Mouse (Mus musculus): ENCODE measurements around the gene Nsrp1. TPM values are rescaled to one million over a fixed set of nuclear protein-coding genes. Genes with fewer than 3 reads are reported as not detected.
A peak's percentile ranks its signal among the peaks of the same experiment; 100 is the strongest.

Nsrp1 gene
- total and polyA plus RNA-seq, 3 experiments, result 8.8 to 45.7 (median 17.6) TPM

GRCm38 (mm10) chr11:77078273-77079134 lies at the start of gene Nsrp1 (continued):
- TF ChIP-seq TBP (conservative IDR thresholded peaks at IDR 0.05; ENCODE audit: low read depth, low read length), result peak; percentile 91

GRCm38 (mm10) chr11:77111141-77111540 lies 32.9 kb upstream of the Nsrp1 start:
- in situ Hi-C loops (cut with MboI; ENCODE audit: low pct_ligation_motif_present, low pct_unique_long_range_greater_than_20kb, low sequenced_read_pairs), result loop anchor here (25.0 kb wide), 2 partner anchors 526 to 676 kb away; partner anchors contain the start of gene Gm10277
- Histone ChIP-seq H3K4me1 (ENCODE audit: control insufficient read depth in 1 of 2, insufficient read depth in 2 of 2) (peaks cover 0 to 5% of the 10 kb centered on the region in 2 experiments; a peak in 1 of 4 replicates), H3K36me3 (replicated peaks in 1 of 2; ENCODE audit: control insufficient read depth in 1 of 2, insufficient read depth in 1 of 2, low read length in 1 of 2) (no peaks in the 10 kb centered on the region), H3K27ac (ENCODE audit: insufficient read depth, low read depth) (no peak overlapping the region), H3K9me3 (replicated peaks; ENCODE audit: low read length) (no peaks in the 10 kb centered on the region), H3K27me3 (replicated peaks) (no peaks in the 10 kb centered on the region), H3K9ac (ENCODE audit: insufficient read depth, low read depth) (no peak overlapping the region), H3K4me2 (ENCODE audit: insufficient read depth, low read depth, poor library complexity, severe bottlenecking) (no peak overlapping the region), H3K79me2 (replicated peaks; ENCODE audit: control insufficient read depth, extremely low read depth, insufficient read depth, poor library complexity, severe bottlenecking) (no peaks in the 10 kb centered on the region), H3K4me3 (replicated peaks in 1 of 3; ENCODE audit: low read depth in 2 of 3, low read length in 2 of 3, poor library complexity in 1 of 3) (no peak overlapping the region)
- no peak for TF ChIP-seq MAZ (IDR thresholded peaks at IDR 0.05; ENCODE audit: low read depth, low read length)
- no peak for TF ChIP-seq ZMIZ1 (IDR thresholded peaks at IDR 0.05; ENCODE audit: low read depth, low read length)
- TF ChIP-seq ELF1 (IDR thresholded peaks at IDR 0.05; ENCODE audit: low read depth, low read length), result no peak
- TF ChIP-seq TCF12 (IDR thresholded peaks at IDR 0.05; ENCODE audit: low read depth, low read length), result no peak
- TF ChIP-seq MAFK (IDR thresholded peaks at IDR 0.05; ENCODE audit: insufficient replicate concordance, low read length), result no peak
- no peak for TF ChIP-seq TBP (conservative IDR thresholded peaks at IDR 0.05; ENCODE audit: low read depth, low read length)
- no peak for TF ChIP-seq SMC3 (IDR thresholded peaks at IDR 0.05; ENCODE audit: low read depth, low read length)
- no peak for TF ChIP-seq UBTF (IDR thresholded peaks at IDR 0.05; ENCODE audit: low read depth, low read length)
- no peak for TF ChIP-seq E2F4 (IDR thresholded peaks at IDR 0.05; ENCODE audit: insufficient replicate concordance, low read depth, low read length)
- TF ChIP-seq RAD21 (IDR thresholded peaks at IDR 0.05; ENCODE audit: low read depth, low read length), result no peak
- dilution Hi-C loops (cut with MboI; ENCODE audit: extremely low pct_ligation_motif_present, extremely low pct_unique_long_range_greater_than_20kb, low sequenced_read_pairs), result no loop called here
- no peak for DNase-seq (ENCODE audit: extremely low read depth)

- TF ChIP-seq HCFC1 (IDR thresholded peaks at IDR 0.05; ENCODE audit: low read depth, low read length) (no peak), ZC3H11A (IDR thresholded peaks at IDR 0.05; ENCODE audit: low read depth, low read length) (no peak), CHD2 (IDR thresholded peaks at IDR 0.05; ENCODE audit: low read length) (no peak), JUND (conservative IDR thresholded peaks at IDR 0.05; ENCODE audit: low read depth, low read length) (no peak), RCOR1 (conservative IDR thresholded peaks at IDR 0.05; ENCODE audit: low read depth, low read length) (no peak), KAT2A (IDR thresholded peaks at IDR 0.05; ENCODE audit: insufficient replicate concordance, low read length) (no peak), POLR2A (IDR thresholded peaks at IDR 0.05; ENCODE audit: low read depth, low read length) (no peak)
- no peak overlapping the region for H3K4me3 ChIP-seq (replicated peaks in 1 of 3; ENCODE audit: low read depth in 2 of 3, low read length in 2 of 3, poor library complexity in 1 of 3)
- H3K27me3 ChIP-seq (replicated peaks), result no peaks in the 10 kb centered on the region
- no peaks in the 10 kb centered on the region for H3K79me2 ChIP-seq (replicated peaks; ENCODE audit: control insufficient read depth, extremely low read depth, insufficient read depth, poor library complexity, severe bottlenecking)
- peaks cover 5 to 11% of the 10 kb centered on the region in 2 experiments; a peak in 2 of 4 replicates for H3K4me1 ChIP-seq (ENCODE audit: control insufficient read depth in 1 of 2, insufficient read depth in 2 of 2)
- no peaks in the 10 kb centered on the region for H3K9me3 ChIP-seq (replicated peaks; ENCODE audit: low read length)
- DNase-seq (ENCODE audit: extremely low read depth), result no peak
- dilution Hi-C loops (cut with MboI; ENCODE audit: extremely low pct_ligation_motif_present, extremely low pct_unique_long_range_greater_than_20kb, low sequenced_read_pairs) (no loop called here), in situ Hi-C loops (cut with MboI; ENCODE audit: low pct_ligation_motif_present, low pct_unique_long_range_greater_than_20kb, low sequenced_read_pairs) (loop anchor here (10.0 to 25.0 kb wide), 3 partner anchors 336 to 679 kb away; partner anchors contain the start of gene Gm10277)
- no peak overlapping the region for H3K27ac ChIP-seq (ENCODE audit: insufficient read depth, low read depth)
- no peak overlapping the region for H3K9ac ChIP-seq (ENCODE audit: insufficient read depth, low read depth)
- H3K4me2 ChIP-seq (ENCODE audit: insufficient read depth, low read depth, poor library complexity, severe bottlenecking), result no peak overlapping the region
- H3K36me3 ChIP-seq (replicated peaks in 1 of 2; ENCODE audit: control insufficient read depth in 1 of 2, insufficient read depth in 1 of 2, low read length in 1 of 2), result no peaks in the 10 kb centered on the region
Observed at GRCm38 (mm10) chr11:77108442-77108841, 30.2 kb upstream of the Nsrp1 start.

Measured in CH12.LX (cell line).